Mouse (Mus musculus) heart, embryonic 14.5 days (tissue): ENCODE data around the gene Aadacl3. TPM values are rescaled to one million over a fixed set of nuclear protein-coding genes. Genes with fewer than 3 reads are reported as not detected.

ENCODE experiments used
- ATAC-seq: fragments of 200-750 bp; cut with Nextera tagmentation; 2 replicates; pipeline ENCODE4 v1.8.0; 2017; ENCODE audit warnings: low read depth, moderate TSS enrichment; ENCODE audit not compliant: insufficient number of reproducible peaks, insufficient read depth, low FRiP score
- H3K27ac ChIP-seq, 2 experiments: fragments of 200-500 bp in 1 of 2; fragments of 300-500 bp in 1 of 2; sonication (generic) in 1 of 2; replicated peaks in 1 of 2; 2 replicates each; pipeline ENCODE4 v1.5.1; 2012 to 2014; ENCODE audit warnings: low read depth in 2 of 2, low read length in 2 of 2, control low read depth in 1 of 2, mild to moderate bottlenecking in 1 of 2, mixed read lengths in 1 of 2; ENCODE audit not compliant: control insufficient read depth in 1 of 2, insufficient read depth in 1 of 2
- H3K27me3 ChIP-seq: fragments of 300-500 bp; sonication (generic); 2 replicates; pipeline ENCODE4 v1.6.1; 2014; ENCODE audit warnings: mild to moderate bottlenecking, low read length, control low read depth; ENCODE audit not compliant: control insufficient read depth, insufficient read depth
- H3K36me3 ChIP-seq: fragments of 300-500 bp; sonication (generic); 2 replicates; pipeline ENCODE4 v1.6.1; 2014; ENCODE audit warnings: mild to moderate bottlenecking, control low read depth, low read length, mixed read lengths; ENCODE audit not compliant: control insufficient read depth, insufficient read depth
- H3K4me1 ChIP-seq, 2 experiments: fragments of 200-500 bp in 1 of 2; fragments of 300-500 bp in 1 of 2; sonication (generic) in 1 of 2; 2 replicates each; pipeline ENCODE4 v1.6.1; 2012 to 2014; ENCODE audit warnings: low read length in 2 of 2, control low read depth in 1 of 2, mixed read lengths in 1 of 2; ENCODE audit not compliant: control insufficient read depth in 2 of 2, insufficient read depth in 2 of 2
- H3K4me2 ChIP-seq: fragments of 300-500 bp; sonication (generic); 2 replicates; pipeline ENCODE4 v1.6.1; 2014; ENCODE audit warnings: mild to moderate bottlenecking, low read length
- H3K4me3 ChIP-seq, 2 experiments: fragments of 200-500 bp in 1 of 2; fragments of 300-500 bp in 1 of 2; sonication (generic) in 1 of 2; 2 replicates each; pipeline ENCODE4 v1.5.1; 2012 to 2014; ENCODE audit warnings: low read length in 2 of 2, mild to moderate bottlenecking in 2 of 2, control low read depth in 1 of 2, low read depth in 1 of 2, moderate library complexity in 1 of 2; ENCODE audit not compliant: control insufficient read depth in 1 of 2, insufficient read depth in 1 of 2
- H3K9ac ChIP-seq: fragments of 300-500 bp; sonication (generic); 2 replicates; pipeline ENCODE4 v1.6.1; 2014; ENCODE audit warnings: mild to moderate bottlenecking, low read length
- H3K9me3 ChIP-seq: fragments of 300-500 bp; sonication (generic); 2 replicates; pipeline ENCODE4 v1.6.1; 2016; ENCODE audit warnings: low read length, control low read depth; ENCODE audit not compliant: control insufficient read depth
- WGBS: fragments of 180-500 bp; shearing (Covaris S2); extraction: QIAGEN DNeasy Blood & Tissue Kit; methylation state at CpG from one replicate; pipeline ENCODE4 v1.1.7; 2014; 5-methylcytosine and 5-hydroxymethylcytosine counted together
- polyA plus RNA-seq: library from polyadenylated mRNA; unstranded; fragments of >200 nt; fragmentation: Nextera tagmentation; extraction: Ambion mirVana; gene quantifications from 2 replicates; pipeline ENCODE4 v1.2.1, GENCODE M21; 2014

Aadacl3 gene
- polyA plus RNA-seq, 1 experiment from 2014 or later, result not detected

- Histone ChIP-seq H3K36me3 (no peaks in the 10 kb centered on the region), H3K4me3 (no peak overlapping the region), H3K27me3 (no peaks in the 10 kb centered on the region), H3K27ac (no peak overlapping the region), H3K9ac (no peak overlapping the region), H3K9me3 (no peaks in the 10 kb centered on the region), H3K4me1 (no peaks in the 10 kb centered on the region; a peak in 1 of 4 replicates), H3K4me2 (no peak overlapping the region)
- 66% methylated on average over 3 of the region's 3 CpGs for WGBS
- ATAC-seq, result no peak
These were observed 57.3 kb downstream of the Aadacl3 start for GRCm38 (mm10) chr4:144406261-144406660.

- Histone ChIP-seq H3K27me3 (no peaks in the 10 kb centered on the region), H3K36me3 (no peaks in the 10 kb centered on the region), H3K9ac (peak overlapping the region; percentile 48), H3K27ac (peak overlapping the region; percentile 21 to 67), H3K4me3 (peak overlapping the region; percentile 31 to 63), H3K4me2 (peak overlapping the region; percentile 67), H3K9me3 (no peaks in the 10 kb centered on the region), H3K4me1 (no peaks in the 10 kb centered on the region; a peak in 1 of 4 replicates)
- ATAC-seq, result peak; percentile 87
- 2% methylated on average over 17 of the region's 17 CpGs for WGBS
These were observed 59.0 kb downstream of the Aadacl3 start for GRCm38 (mm10) chr4:144404456-144405086.

Other genes with a start within 250 kb of the Aadacl3 start
- gene Pramel5, start 183.3 kb downstream of the Aadacl3 start, polyA plus RNA-seq, result not detected in 2 replicates
- not detected in 2 replicates for gene Gm13128, start 133.5 kb downstream of the Aadacl3 start, polyA plus RNA-seq
- not detected in 2 replicates for gene Gm13119, start 105.8 kb downstream of the Aadacl3 start, polyA plus RNA-seq
- not detected in 2 replicates for gene Pramef20, start 85.8 kb downstream of the Aadacl3 start, polyA plus RNA-seq
- not detected in 2 replicates for gene Pramef12, start 55.3 kb downstream of the Aadacl3 start, polyA plus RNA-seq
- not detected in 2 replicates for gene 1700012P22Rik, start 25.0 kb downstream of the Aadacl3 start, polyA plus RNA-seq
- not detected in 2 replicates for gene Gm9944, start 10.4 kb downstream of the Aadacl3 start, polyA plus RNA-seq
- not detected in 2 replicates for gene 9430007A20Rik, start 56.1 kb upstream of the Aadacl3 start, polyA plus RNA-seq
- not detected in 2 replicates for gene Gm13124, start 101.4 kb upstream of the Aadacl3 start, polyA plus RNA-seq
- not detected in 2 replicates for gene Aadacl4, start 150.0 kb upstream of the Aadacl3 start, polyA plus RNA-seq
- not detected in 2 replicates for gene Gm436, start 222.6 kb upstream of the Aadacl3 start, polyA plus RNA-seq